Mouse (Mus musculus) lung, embryonic 15.5 days (tissue): ENCODE measurements around the gene Dnase1l3. TPM values are rescaled to one million over a fixed set of nuclear protein-coding genes. Genes with fewer than 3 reads are reported as not detected.

Experiments
- ATAC-seq: fragments of 200-750 bp; cut with Nextera tagmentation; 2 replicates; pipeline ENCODE4 v1.8.0; 2017; ENCODE audit warnings: moderate number of reproducible peaks, borderline replicate concordance; ENCODE audit not compliant: low FRiP score, low TSS enrichment; ENCODE audit errors: extremely low read depth
- H3K27ac ChIP-seq: fragments of 300-500 bp; sonication (generic); 2 replicates; pipeline ENCODE4 v1.5.1; 2015; ENCODE audit warnings: moderate library complexity, mild to moderate bottlenecking, inconsistent platforms
- H3K27me3 ChIP-seq: fragments of 300-500 bp; sonication (generic); 2 replicates; pipeline ENCODE4 v1.6.1; 2015; ENCODE audit warnings: inconsistent platforms
- H3K36me3 ChIP-seq: fragments of 300-500 bp; sonication (generic); 2 replicates; pipeline ENCODE4 v1.6.1; 2015; ENCODE audit warnings: inconsistent platforms
- H3K4me1 ChIP-seq: fragments of 300-500 bp; sonication (generic); 2 replicates; pipeline ENCODE4 v1.6.1; 2015; ENCODE audit warnings: inconsistent platforms
- H3K4me2 ChIP-seq: fragments of 300-500 bp; sonication (generic); 2 replicates; pipeline ENCODE4 v1.6.1; 2015; ENCODE audit warnings: inconsistent platforms, mild to moderate bottlenecking, moderate library complexity
- H3K4me3 ChIP-seq: fragments of 300-500 bp; sonication (generic); 2 replicates; pipeline ENCODE4 v1.5.1; 2015; ENCODE audit warnings: mild to moderate bottlenecking, inconsistent platforms
- H3K9ac ChIP-seq: fragments of 300-500 bp; sonication (generic); 2 replicates; pipeline ENCODE4 v1.6.1; 2015; ENCODE audit warnings: inconsistent platforms
- H3K9me3 ChIP-seq: fragments of 300-500 bp; sonication (generic); 2 replicates; pipeline ENCODE4 v1.6.1; 2016; ENCODE audit warnings: inconsistent platforms
- WGBS: fragments of 180-500 bp; shearing (Covaris S2); methylation state at CpG from one replicate; pipeline ENCODE4 v1.1.7; 2015; 5-methylcytosine and 5-hydroxymethylcytosine counted together
- polyA plus RNA-seq: library from polyadenylated mRNA; unstranded; fragments of >200 nt; fragmentation: Nextera tagmentation; extraction: Ambion mirVana; gene quantifications from 2 replicates; pipeline ENCODE4 v1.2.1, GENCODE M21; 2015

The Dnase1l3 gene
- polyA plus RNA-seq, 1 experiment from 2014 or later = 0.31 TPM

GRCm38 (mm10) chr14:7921459-7921858 is 72.9 kb downstream of the Dnase1l3 start:
- H3K27ac ChIP-seq = no peak overlapping the region
- peaks cover 28% of the 10 kb centered on the region for H3K36me3 ChIP-seq
- no peak overlapping the region for H3K4me3 ChIP-seq
- peaks cover 23% of the 10 kb centered on the region for H3K4me1 ChIP-seq
- ATAC-seq = no peak
- 81% methylated on average over 5 of the region's 5 CpGs for WGBS
- no peaks in the 10 kb centered on the region for H3K9me3 ChIP-seq
- H3K9ac ChIP-seq = no peak overlapping the region
- no peak overlapping the region for H3K4me2 ChIP-seq
- H3K27me3 ChIP-seq = no peaks in the 10 kb centered on the region

GRCm38 (mm10) chr14:7919921-7920320 is 74.5 kb downstream of the Dnase1l3 start:
- H3K27ac ChIP-seq = peak overlapping the region; percentile 53
- 17% methylated on average over 4 of the region's 4 CpGs for WGBS
- no peaks in the 10 kb centered on the region for H3K27me3 ChIP-seq
- peaks cover 28% of the 10 kb centered on the region for H3K36me3 ChIP-seq
- no peak overlapping the region for H3K4me2 ChIP-seq
- peak; percentile 85 for ATAC-seq
- peaks cover 23% of the 10 kb centered on the region for H3K4me1 ChIP-seq
- H3K4me3 ChIP-seq = no peak overlapping the region
- H3K9me3 ChIP-seq = no peaks in the 10 kb centered on the region
- H3K9ac ChIP-seq = no peak overlapping the region

GRCm38 (mm10) chr14:7919309-7919708 is 75.1 kb downstream of the Dnase1l3 start:
- Histone ChIP-seq H3K9ac (no peak overlapping the region), H3K4me2 (no peak overlapping the region), H3K27me3 (no peaks in the 10 kb centered on the region), H3K4me1 (peaks cover 23% of the 10 kb centered on the region), H3K4me3 (no peak overlapping the region), H3K9me3 (no peaks in the 10 kb centered on the region), H3K36me3 (peaks cover 27% of the 10 kb centered on the region), H3K27ac (peak overlapping the region; percentile 53)
- no peak for ATAC-seq
- WGBS = 89% methylated on average over 5 of the region's 5 CpGs

GRCm38 (mm10) chr14:7918150-7918991 is 76.0 kb downstream of the Dnase1l3 start:
- WGBS = 79% methylated on average over 6 of the region's 6 CpGs

More at GRCm38 (mm10) chr14:7918150-7918991, 76.0 kb downstream of the Dnase1l3 start:
- H3K4me1 ChIP-seq = peaks cover 23% of the 10 kb centered on the region
- no peak for ATAC-seq
- H3K9ac ChIP-seq = no peak overlapping the region
- no peak overlapping the region for H3K27ac ChIP-seq
- H3K4me3 ChIP-seq = no peak overlapping the region
- no peaks in the 10 kb centered on the region for H3K27me3 ChIP-seq
- H3K36me3 ChIP-seq = peaks cover 22% of the 10 kb centered on the region; the same call in 1 of the 2 replicates
- H3K9me3 ChIP-seq = no peaks in the 10 kb centered on the region
- no peak overlapping the region for H3K4me2 ChIP-seq

Other genes with a start within 250 kb of the Dnase1l3 start
- not detected in 2 replicates for gene Gm26661, start 203.0 kb downstream of the Dnase1l3 start, polyA plus RNA-seq
- 13.8 and 14.8 TPM in 2 replicates for gene Flnb, start 176.6 kb downstream of the Dnase1l3 start, polyA plus RNA-seq
- gene Gm45521, start 37.3 kb downstream of the Dnase1l3 start, polyA plus RNA-seq = not detected in 2 replicates
- gene Abhd6, start 8.3 kb upstream of the Dnase1l3 start, polyA plus RNA-seq = 13.0 and 15.7 TPM in 2 replicates
- 44.8 and 50.6 TPM in 2 replicates for gene Rpp14, start 85.8 kb upstream of the Dnase1l3 start, polyA plus RNA-seq
- 33.8 and 37.4 TPM in 2 replicates for gene Pxk, start 103.6 kb upstream of the Dnase1l3 start, polyA plus RNA-seq
- 182 and 183 TPM in 2 replicates for gene Pdhb, start 178.5 kb upstream of the Dnase1l3 start, polyA plus RNA-seq
- gene Kctd6, start 219.6 kb upstream of the Dnase1l3 start, polyA plus RNA-seq = 15.7 and 16.6 TPM in 2 replicates